16 mouse cellular contexts compared by ENCODE assay signal in genomic region chr12:66915741-66916140, GRCm38 (mm10).
"Had no signal": no experiment of that assay in that cellular context is flagged by ENCODE, and none has a peak within 500 bp of the region (broad histone marks: within the 10 kb centered on the region; RNA-seq: fewer than 3 reads in every experiment).

No protein-coding gene starts in this region.

- H3K4me3 ChIP-seq: neural tube, embryonic 13.5 days; neural tube, embryonic 15.5 days; stomach, embryonic 15.5 days had no signal

- H3K4me2 ChIP-seq: neural tube, embryonic 13.5 days; neural tube, embryonic 15.5 days; stomach, embryonic 15.5 days had no signal

- H3K36me3 ChIP-seq: neural tube, embryonic 13.5 days; neural tube, embryonic 15.5 days; stomach, embryonic 15.5 days had no signal

- H3K4me1 ChIP-seq: neural tube, embryonic 13.5 days; neural tube, embryonic 15.5 days; stomach, embryonic 15.5 days had no signal

- H3K9ac ChIP-seq: neural tube, embryonic 13.5 days; neural tube, embryonic 15.5 days; stomach, embryonic 15.5 days had no signal

- H3K9me3 ChIP-seq: neural tube, embryonic 13.5 days; neural tube, embryonic 15.5 days; stomach, embryonic 15.5 days had no signal

- H3K27ac ChIP-seq: neural tube, embryonic 13.5 days; neural tube, embryonic 15.5 days; stomach, embryonic 15.5 days; stomach, postnatal 0 days had no signal

- H3K27me3 ChIP-seq: neural tube, embryonic 13.5 days; neural tube, embryonic 15.5 days; stomach, embryonic 15.5 days had no signal

- DNase-seq: retina, postnatal 1 day; right cerebral cortex, adult 18-20 months; right cerebral cortex, postnatal 14 days; right cerebral cortex, postnatal 25 days; right cerebral cortex, postnatal 4 days; spleen, adult 18-20 months; thymus, adult 18-20 months; thymus, adult 2 months; thymus, postnatal 14 days; thymus, postnatal 25 days; thymus, postnatal 36 days; thymus, postnatal 4 days had no signal
